Mouse (Mus musculus) monocyte, adult 5-6 weeks (primary cell): ENCODE data around the gene Stmn1. TPM values are rescaled to one million over a fixed set of nuclear protein-coding genes. Genes with fewer than 3 reads are reported as not detected.
"Not testable (repeated sequence)": the region's sequence is repeated elsewhere in the genome, so short reads cannot be mapped to it uniquely, and the experiment has no call there.

Source experiments
- ATAC-seq: fragments of 153-309, 156-312 bp; replicated peaks from 2 replicates; pipeline ENCODE4 v1.8.0; 2017; ENCODE audit warnings: mild to moderate bottlenecking; ENCODE audit not compliant: low TSS enrichment, insufficient number of reproducible peaks, severe bottlenecking, poor library complexity, low FRiP score
- total RNA-seq: library from RNA; stranded (forward); fragments of 200-1000, 200-491, 200-594 nt; gene quantifications from 3 replicates; pipeline ENCODE4 v1.2.3, GENCODE M21; 2017

Gene Stmn1
- total RNA-seq, 1 experiment from 2014 or later, result 17.1 TPM

- peak; percentile 81 for ATAC-seq
Observed at GRCm38 (mm10) chr4:134480864-134481263, 12.7 kb downstream of the Stmn1 start.

DNA sequence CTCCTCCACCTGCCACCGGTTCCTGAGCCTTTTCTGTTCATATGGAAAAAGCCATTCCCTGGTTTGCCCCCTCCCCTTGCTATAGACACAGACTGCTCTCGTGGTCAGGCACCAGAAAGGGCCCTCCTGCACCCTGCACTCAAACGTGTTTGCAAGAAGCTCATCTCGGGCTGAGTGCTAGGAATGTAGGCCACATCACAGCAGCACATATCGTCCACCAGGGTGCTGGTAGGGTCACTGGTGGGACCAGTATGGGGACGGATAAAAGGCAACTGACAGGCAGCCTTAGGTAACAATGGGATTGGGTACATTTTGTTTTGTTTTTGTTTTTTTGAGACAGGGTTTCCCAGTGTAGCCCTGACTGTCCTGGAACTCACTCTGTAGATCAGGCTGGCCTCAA, 13.2 kb downstream of the Stmn1 start:
- ATAC-seq, result no peak

DNA sequence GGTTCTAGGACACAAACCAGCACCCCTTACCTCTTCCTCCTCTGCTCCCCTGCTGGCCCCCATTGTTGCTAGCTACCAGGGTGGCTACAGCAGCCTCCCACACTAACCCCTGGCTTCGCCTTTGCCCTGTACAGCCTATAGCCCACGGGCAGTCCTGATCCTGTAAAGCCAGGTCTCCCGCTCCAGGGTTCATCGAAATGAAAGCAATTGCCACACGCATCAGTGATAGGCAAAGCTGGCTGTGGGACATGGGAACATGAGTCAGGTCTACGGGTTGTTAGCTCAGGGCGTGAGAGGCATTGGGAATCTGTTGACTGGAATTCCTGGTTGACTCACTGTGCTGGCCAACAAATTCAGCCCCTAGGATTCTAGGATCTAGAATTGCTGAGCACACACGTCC, 14.3 kb downstream of the Stmn1 start:
- no peak for ATAC-seq

DNA sequence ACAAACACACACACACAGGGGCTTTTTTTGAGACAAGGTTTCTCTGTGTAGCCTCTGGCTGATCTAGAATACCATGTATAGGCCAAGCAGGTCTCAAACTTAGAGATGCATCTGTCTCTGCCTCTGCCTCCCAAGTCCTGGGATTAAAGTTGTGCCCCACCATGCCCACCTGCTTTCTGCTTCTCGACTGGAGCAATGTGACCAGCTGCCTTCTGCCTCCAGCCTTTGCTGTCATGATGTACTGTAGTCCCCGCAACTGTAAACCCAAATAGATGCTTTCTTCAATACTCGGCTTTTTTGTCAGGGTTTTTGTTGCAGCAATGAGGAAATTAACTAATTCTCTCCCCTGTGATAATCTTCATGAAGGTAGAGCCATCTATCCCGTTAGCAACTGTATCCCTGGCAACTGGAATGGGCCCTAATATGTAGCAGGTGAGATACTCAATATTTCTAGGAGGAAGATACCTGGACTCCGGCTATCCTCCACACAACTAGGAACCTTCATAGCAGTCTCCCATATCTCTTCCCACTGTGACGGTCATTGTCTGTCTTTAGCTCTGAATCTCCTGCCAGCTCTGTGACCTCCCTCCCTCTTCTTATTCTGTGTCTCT, 15.1 kb downstream of the Stmn1 start:
- ATAC-seq, result no peak

DNA sequence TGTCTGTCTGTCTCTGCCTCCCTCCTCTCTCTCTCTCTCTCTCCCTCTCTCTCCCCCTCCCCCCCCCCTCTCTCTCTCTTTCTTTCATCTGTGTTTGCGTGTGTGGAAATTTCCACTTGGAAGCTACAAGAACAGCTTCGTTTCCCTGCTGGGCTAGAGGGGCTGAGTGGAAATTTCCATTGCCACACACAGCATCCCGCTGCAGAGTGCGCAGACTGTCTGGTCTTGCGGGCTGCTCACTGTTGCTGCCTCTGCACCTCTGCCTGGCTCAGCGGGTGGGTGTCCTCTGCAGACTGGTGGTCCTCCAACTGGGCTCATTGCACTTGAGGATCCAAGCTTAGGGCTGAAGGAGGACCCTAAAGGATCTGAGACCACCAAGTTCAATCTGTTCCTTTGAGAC, 15.6 kb downstream of the Stmn1 start:
- ATAC-seq, result no peak

GRCm38 (mm10) chr4:134484231-134484630, 16.1 kb downstream of the Stmn1 start:
- no peak for ATAC-seq

DNA sequence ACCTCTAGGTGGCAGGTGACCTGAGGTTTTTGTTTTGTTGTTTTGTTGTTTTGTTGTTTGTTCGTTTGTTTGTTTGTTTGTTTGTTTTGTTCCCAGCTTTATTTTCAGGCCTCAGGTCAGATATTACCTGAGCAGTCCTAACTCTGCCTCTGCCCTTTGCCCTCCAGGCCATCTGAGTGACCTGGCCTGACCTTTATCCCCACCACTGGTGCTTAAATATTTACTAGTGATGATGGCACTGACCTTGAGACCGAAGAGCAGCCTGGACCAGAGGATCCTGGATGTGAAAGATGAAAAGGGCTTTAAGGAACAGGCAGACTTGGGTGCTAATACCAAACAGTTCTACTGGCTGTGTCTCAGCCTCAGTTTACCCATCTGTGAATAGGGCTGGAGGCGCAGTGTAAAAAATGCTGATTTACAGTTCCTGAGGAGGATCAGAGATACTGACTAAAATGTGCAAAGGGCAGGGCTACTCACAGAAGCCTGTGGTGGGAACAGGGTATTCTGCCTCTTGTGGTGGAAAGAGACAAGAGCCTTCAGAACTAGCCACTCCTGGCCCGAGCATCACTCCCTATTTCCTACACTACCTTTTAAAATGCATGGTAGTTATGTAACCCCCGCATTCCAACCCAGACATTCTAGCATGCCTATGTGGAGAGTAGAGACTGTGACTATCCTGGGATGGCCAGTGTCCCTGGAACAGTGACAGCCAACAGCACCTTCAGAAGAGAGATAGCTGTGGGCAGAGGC, 17.2 kb downstream of the Stmn1 start:
- no peak for ATAC-seq

DNA sequence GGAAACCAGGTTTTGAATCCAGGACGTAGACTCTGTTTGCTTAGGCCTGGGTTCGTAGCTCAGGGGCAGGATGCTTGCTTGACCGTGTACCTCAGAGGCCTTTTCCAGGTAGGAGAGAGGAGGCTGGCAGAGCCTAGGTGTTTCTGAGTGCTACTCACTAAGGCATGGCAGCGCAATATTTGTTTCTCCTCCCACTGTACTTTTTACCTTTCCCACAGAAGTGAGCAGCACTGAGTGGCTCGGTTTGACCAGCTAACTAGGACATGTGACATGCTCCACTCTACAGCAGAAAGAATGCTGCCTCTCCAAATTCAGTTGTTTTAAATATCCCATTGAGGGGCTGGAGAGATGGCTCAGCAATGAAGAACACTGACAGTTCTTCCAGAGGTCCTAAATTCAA, 20.1 kb downstream of the Stmn1 start:
- ATAC-seq, result no peak

DNA sequence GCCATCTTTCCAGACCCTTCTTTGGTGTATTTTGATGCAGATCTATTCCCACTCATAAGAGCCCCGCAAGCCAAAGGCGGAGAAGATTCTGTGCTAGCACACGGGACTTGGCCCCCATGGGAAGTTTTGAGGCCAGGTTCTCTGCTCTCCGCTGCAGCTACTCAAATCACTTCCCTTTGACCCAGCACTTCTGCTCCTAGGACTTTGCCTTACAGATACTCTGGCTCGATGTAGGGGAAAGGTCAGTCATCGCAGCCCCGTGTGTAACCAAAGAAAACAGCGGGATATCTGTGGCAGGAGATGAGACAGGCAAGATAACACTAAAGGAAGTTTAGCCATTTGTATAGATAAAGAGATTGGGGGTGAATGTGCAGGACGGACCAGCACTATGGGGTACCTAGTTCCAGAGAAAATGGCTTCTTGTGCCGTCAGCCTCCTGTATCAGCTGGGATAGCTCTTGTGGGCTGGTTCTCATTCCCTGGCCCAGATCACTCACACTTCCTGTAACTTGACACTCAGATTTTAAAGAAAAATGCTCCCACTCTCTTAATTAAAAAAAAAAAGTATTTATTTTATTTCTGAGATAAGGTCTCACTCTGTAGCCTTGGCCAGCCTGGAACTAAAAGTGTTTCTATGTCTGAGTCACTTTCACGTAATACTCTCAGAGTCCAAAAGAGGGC, 22.0 kb downstream of the Stmn1 start:
- no peak for ATAC-seq

GRCm38 (mm10) chr4:134491716-134492115, 23.6 kb downstream of the Stmn1 start:
- no peak for ATAC-seq

DNA sequence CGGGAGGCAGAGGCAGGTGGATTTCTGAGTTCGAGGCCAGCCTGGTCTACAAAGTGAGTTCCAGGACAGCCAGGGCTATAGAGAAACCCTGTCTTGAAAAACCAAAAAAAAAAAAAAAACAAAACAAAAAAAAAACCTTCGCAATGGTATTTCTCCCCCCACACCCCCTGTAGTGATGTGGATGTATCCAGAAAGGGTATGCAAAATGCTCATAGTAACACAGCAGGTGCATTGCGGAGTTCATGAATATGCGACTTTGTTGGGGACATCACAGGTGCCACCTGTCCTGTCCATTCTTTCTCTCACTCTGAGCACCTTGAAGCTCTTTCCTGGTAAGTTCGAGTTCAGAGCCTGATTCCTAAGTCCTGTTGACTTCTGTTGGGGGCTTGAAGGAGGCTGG, 26.0 kb downstream of the Stmn1 start:
- ATAC-seq, result not testable (repeated sequence)

DNA sequence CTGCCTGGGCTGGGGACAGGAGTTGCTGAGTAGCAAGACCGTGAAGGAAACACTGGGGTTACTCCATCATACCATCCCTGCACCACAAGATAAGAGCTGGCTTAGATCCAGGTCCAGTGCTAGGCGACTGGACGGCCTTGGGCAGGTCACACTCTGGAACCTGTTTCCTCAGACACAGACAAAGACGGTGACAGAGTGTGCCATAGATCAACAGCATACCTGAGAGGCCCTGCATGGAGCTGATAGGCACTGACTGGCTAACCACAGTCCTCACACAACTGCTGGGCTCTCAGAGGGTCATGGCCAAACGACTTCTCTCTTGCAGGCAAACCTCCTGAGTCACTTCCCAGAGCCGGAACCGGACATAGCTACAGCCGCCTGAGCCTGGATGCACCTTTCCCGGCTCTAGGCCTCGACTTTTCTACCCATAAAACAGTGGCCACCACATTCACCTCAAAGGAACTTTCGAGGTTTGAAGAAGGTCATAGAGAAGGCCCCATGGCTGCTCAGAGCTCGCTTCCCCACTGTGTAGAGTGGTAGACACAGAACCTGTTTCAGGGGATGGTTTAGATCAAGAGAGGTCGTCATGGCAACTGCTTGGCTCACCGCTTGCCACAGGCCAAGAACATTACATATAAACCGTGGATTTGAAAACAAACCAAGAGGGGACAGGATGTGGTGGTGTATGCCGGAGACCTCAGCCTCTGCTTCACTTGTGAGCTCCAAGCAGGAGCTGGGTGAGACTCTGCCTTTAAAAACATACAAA, 26.8 kb downstream of the Stmn1 start:
- ATAC-seq, result peak; percentile 62

GRCm38 (mm10) chr4:134495546-134495923, 27.4 kb downstream of the Stmn1 start:
- ATAC-seq, result no peak

- ATAC-seq, result peak; percentile 59
Observed at GRCm38 (mm10) chr4:134496595-134497210, 28.6 kb downstream of the Stmn1 start, which contains the start of gene Paqr7. TSS of gene Paqr7 (plus strand) at chr4:134496697.

GRCm38 (mm10) chr4:134497223-134497622, 29.1 kb downstream of the Stmn1 start:
- no peak for ATAC-seq

- no peak for ATAC-seq
Observed at GRCm38 (mm10) chr4:134497986-134498731, 30.0 kb downstream of the Stmn1 start.

- not testable (repeated sequence) for ATAC-seq
Observed at GRCm38 (mm10) chr4:134498983-134499382, 30.9 kb downstream of the Stmn1 start.

DNA sequence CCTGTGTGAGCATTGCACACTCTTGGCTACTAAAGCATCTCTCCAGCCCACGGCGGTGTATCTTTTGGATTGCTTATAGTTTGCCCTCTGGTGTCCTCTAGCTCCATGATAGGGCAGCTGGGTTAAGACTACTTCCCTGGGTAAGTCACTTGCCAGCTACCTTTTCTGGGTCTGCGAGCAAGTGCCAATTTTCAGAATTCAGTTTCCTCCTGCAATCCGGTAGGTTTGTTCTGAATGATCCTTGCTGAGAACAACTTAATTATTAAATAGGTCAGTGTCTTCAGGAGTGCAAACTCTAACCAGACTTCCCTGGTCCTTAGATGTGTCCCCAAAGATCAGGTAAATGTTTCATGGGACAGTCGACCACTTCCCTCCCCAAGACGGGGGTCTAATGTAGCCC, 33.0 kb downstream of the Stmn1 start:
- no peak for ATAC-seq
